Mouse (Mus musculus) small intestine, adult 2 months (tissue): ENCODE measurements at regions not wholly inside any gene's neighbourhood (a gene's known extent, or its start where the extent isn't known, plus 50 kb on each side); places are given as distances from the start of the nearest gene placed in this dataset.

Experiments used
- H3K27ac ChIP-seq: fragments of 200-500 bp; 2 replicates; pipeline ENCODE4 v1.5.1; 2012; ENCODE audit warnings: low read depth, low read length, control low read depth, inconsistent platforms; ENCODE audit not compliant: insufficient read depth
- H3K27me3 ChIP-seq: fragments of 200-500 bp; 2 replicates; pipeline ENCODE4 v1.6.1; 2012; ENCODE audit warnings: mild to moderate bottlenecking, moderate library complexity, low read length, inconsistent platforms; ENCODE audit not compliant: control insufficient read depth, insufficient read depth
- H3K36me3 ChIP-seq: fragments of 200-500 bp; 2 replicates; pipeline ENCODE4 v1.6.1; 2012; ENCODE audit warnings: mild to moderate bottlenecking, low read length, control low read depth, inconsistent platforms; ENCODE audit not compliant: control insufficient read depth, insufficient read depth
- H3K4me1 ChIP-seq: fragments of 200-500 bp; 2 replicates; pipeline ENCODE4 v1.6.1; 2012; ENCODE audit warnings: low read length, inconsistent platforms, mixed read lengths; ENCODE audit not compliant: control insufficient read depth, insufficient read depth, insufficient read length
- H3K4me3 ChIP-seq: fragments of 200-500 bp; 2 replicates; pipeline ENCODE4 v1.5.1; 2012; ENCODE audit warnings: low read depth, mild to moderate bottlenecking, control low read depth, inconsistent platforms, low read length, moderate library complexity
- CTCF ChIP-seq: fragments of 200-500 bp; IDR thresholded peaks from 2 replicates; pipeline ENCODE4 v1.5.1; 2012; ENCODE audit warnings: low read depth, mild to moderate bottlenecking, control low read depth, inconsistent platforms, low read length, moderate library complexity, mixed read lengths; ENCODE audit not compliant: insufficient replicate concordance, insufficient read length; ENCODE audit errors: extremely low read depth
- POLR2A ChIP-seq: fragments of 200-500 bp; IDR thresholded peaks from 2 replicates; pipeline ENCODE4 v1.6.1; 2012; ENCODE audit warnings: low read depth, mild to moderate bottlenecking, control low read depth, inconsistent platforms, low read length, moderate library complexity
- WGBS: fragments of 180-500 bp; shearing (Covaris S2); methylation state at CpG from one replicate; pipeline ENCODE4 v1.1.7; 2018; 5-methylcytosine and 5-hydroxymethylcytosine counted together

GRCm38 (mm10) chr15:41920270-41920669 lies 1786.1 kb downstream of the 9330182O14Rik start:
- no peak overlapping the region for H3K4me3 ChIP-seq
- no peak for TF ChIP-seq CTCF
- no peak for TF ChIP-seq POLR2A
- WGBS, result 82% methylated on average over 2 of the region's 2 CpGs
- no peak overlapping the region for H3K27ac ChIP-seq
- no peaks in the 10 kb centered on the region for H3K4me1 ChIP-seq
- H3K36me3 ChIP-seq, result no peaks in the 10 kb centered on the region
- H3K27me3 ChIP-seq, result no peaks in the 10 kb centered on the region

- Histone ChIP-seq H3K27ac (no peak overlapping the region), H3K4me3 (no peak overlapping the region), H3K27me3 (no peaks in the 10 kb centered on the region), H3K4me1 (no peaks in the 10 kb centered on the region), H3K36me3 (no peaks in the 10 kb centered on the region)
- 49% methylated on average over 2 of the region's 2 CpGs for WGBS
- TF ChIP-seq CTCF (no peak), POLR2A (no peak)
These were observed 1802.5 kb downstream of the 9330182O14Rik start for GRCm38 (mm10) chr15:41936697-41937096.

GRCm38 (mm10) chr15:41945226-41945625 lies 1811.1 kb downstream of the 9330182O14Rik start:
- H3K36me3 ChIP-seq, result no peaks in the 10 kb centered on the region
- H3K4me3 ChIP-seq, result no peak overlapping the region
- WGBS, result 81% methylated on average over 2 of the region's 2 CpGs
- no peaks in the 10 kb centered on the region for H3K4me1 ChIP-seq
- H3K27ac ChIP-seq, result no peak overlapping the region
- no peaks in the 10 kb centered on the region for H3K27me3 ChIP-seq
- no peak for TF ChIP-seq CTCF
- no peak for TF ChIP-seq POLR2A

GRCm38 (mm10) chr15:41947888-41948287 lies 1813.7 kb downstream of the 9330182O14Rik start:
- Histone ChIP-seq H3K4me3 (no peak overlapping the region), H3K27ac (no peak overlapping the region), H3K27me3 (no peaks in the 10 kb centered on the region), H3K36me3 (no peaks in the 10 kb centered on the region), H3K4me1 (no peaks in the 10 kb centered on the region)
- TF ChIP-seq CTCF (no peak), POLR2A (no peak)

- Histone ChIP-seq H3K27ac (no peak overlapping the region), H3K36me3 (no peaks in the 10 kb centered on the region), H3K27me3 (no peaks in the 10 kb centered on the region), H3K4me1 (no peaks in the 10 kb centered on the region), H3K4me3 (no peak overlapping the region)
- WGBS, result 14% methylated on average over 4 of the region's 4 CpGs
- TF ChIP-seq POLR2A, result no peak
- no peak for TF ChIP-seq CTCF
These were observed 1814.4 kb downstream of the 9330182O14Rik start for GRCm38 (mm10) chr15:41948347-41949093.

GRCm38 (mm10) chr15:41949094-41949461 lies 1814.9 kb downstream of the 9330182O14Rik start:
- WGBS, result 57% methylated on average over 6 of the region's 6 CpGs
- no peak overlapping the region for H3K4me3 ChIP-seq
- no peak overlapping the region for H3K27ac ChIP-seq
- H3K4me1 ChIP-seq, result no peaks in the 10 kb centered on the region
- no peaks in the 10 kb centered on the region for H3K36me3 ChIP-seq
- no peak; the same call in 1 of the 2 replicates for TF ChIP-seq CTCF
- no peak for TF ChIP-seq POLR2A
- no peaks in the 10 kb centered on the region for H3K27me3 ChIP-seq

GRCm38 (mm10) chr15:41951276-41951675 lies 1817.1 kb downstream of the 9330182O14Rik start:
- Histone ChIP-seq H3K4me3 (no peak overlapping the region), H3K36me3 (no peaks in the 10 kb centered on the region), H3K27ac (no peak overlapping the region), H3K4me1 (no peaks in the 10 kb centered on the region), H3K27me3 (no peaks in the 10 kb centered on the region)
- no peak for TF ChIP-seq POLR2A
- no peak for TF ChIP-seq CTCF
- WGBS, result 66% methylated on average over 5 of the region's 5 CpGs
